Mouse (Mus musculus): ENCODE measurements around the gene Zdhhc14. TPM values are rescaled to one million over a fixed set of nuclear protein-coding genes. Genes with fewer than 3 reads are reported as not detected.

The Zdhhc14 gene
- polyA plus RNA-seq, 1 experiment from 2014 or later = 2.2 TPM

GRCm38 (mm10) chr17:5626402-5626801 is 134.0 kb downstream of the Zdhhc14 start:
- Histone ChIP-seq H3K36me3 (no peaks in the 10 kb centered on the region), H3K27ac (no peak overlapping the region)
- WGBS = 80% methylated on average over 3 of the region's 3 CpGs

GRCm38 (mm10) chr17:5627664-5628063 is 135.3 kb downstream of the Zdhhc14 start:
- WGBS = 95% methylated on average over 5 of the region's 5 CpGs
- Histone ChIP-seq H3K27me3 (ENCODE audit: insufficient read depth, poor library complexity, severe bottlenecking) (no peaks in the 10 kb centered on the region), H3K4me3 (no peak overlapping the region), H3K27ac (no peak overlapping the region), H3K4me1 (replicated peaks) (no peaks in the 10 kb centered on the region), H3K9me3 (no peaks in the 10 kb centered on the region), H3K36me3 (no peaks in the 10 kb centered on the region)
- DNase-seq (ENCODE audit: low spot score) = no peak

More at GRCm38 (mm10) chr17:5626402-5626801, 134.0 kb downstream of the Zdhhc14 start:
- Histone ChIP-seq H3K27me3 (ENCODE audit: insufficient read depth, poor library complexity, severe bottlenecking) (no peaks in the 10 kb centered on the region), H3K4me1 (replicated peaks) (no peaks in the 10 kb centered on the region), H3K4me3 (no peak overlapping the region), H3K9me3 (no peaks in the 10 kb centered on the region)
- no peak for DNase-seq (ENCODE audit: low spot score)

- H3K27ac ChIP-seq = no peak overlapping the region
- H3K9me3 ChIP-seq = no peaks in the 10 kb centered on the region
- H3K27me3 ChIP-seq (ENCODE audit: insufficient read depth, poor library complexity, severe bottlenecking) = no peaks in the 10 kb centered on the region
- H3K36me3 ChIP-seq = no peaks in the 10 kb centered on the region
- no peak for DNase-seq (ENCODE audit: low spot score)
- WGBS = 74% methylated on average over 4 of the region's 4 CpGs
- no peaks in the 10 kb centered on the region for H3K4me1 ChIP-seq (replicated peaks)
- no peak overlapping the region for H3K4me3 ChIP-seq
Measured at GRCm38 (mm10) chr17:5629651-5630050, 137.3 kb downstream of the Zdhhc14 start.

GRCm38 (mm10) chr17:5635254-5635653 is 142.9 kb downstream of the Zdhhc14 start:
- DNase-seq (ENCODE audit: low spot score) = no peak
- no peaks in the 10 kb centered on the region for H3K4me1 ChIP-seq (replicated peaks)
- no peaks in the 10 kb centered on the region for H3K27me3 ChIP-seq (ENCODE audit: insufficient read depth, poor library complexity, severe bottlenecking)
- H3K36me3 ChIP-seq = no peaks in the 10 kb centered on the region
- H3K9me3 ChIP-seq = no peaks in the 10 kb centered on the region
- H3K27ac ChIP-seq = no peak overlapping the region
- 92% methylated on average over 2 of the region's 2 CpGs for WGBS
- H3K4me3 ChIP-seq = no peak overlapping the region

GRCm38 (mm10) chr17:5641436-5641835 is 149.1 kb downstream of the Zdhhc14 start:
- Histone ChIP-seq H3K36me3 (no peaks in the 10 kb centered on the region), H3K4me1 (replicated peaks) (no peaks in the 10 kb centered on the region), H3K27ac (no peak overlapping the region), H3K27me3 (ENCODE audit: insufficient read depth, poor library complexity, severe bottlenecking) (no peaks in the 10 kb centered on the region), H3K4me3 (no peak overlapping the region), H3K9me3 (no peaks in the 10 kb centered on the region)
- DNase-seq (ENCODE audit: low spot score) = no peak
- 92% methylated on average over 8 of the region's 8 CpGs for WGBS

- Histone ChIP-seq H3K27ac (no peak overlapping the region), H3K9me3 (no peaks in the 10 kb centered on the region), H3K4me3 (no peak overlapping the region), H3K27me3 (ENCODE audit: insufficient read depth, poor library complexity, severe bottlenecking) (no peaks in the 10 kb centered on the region), H3K4me1 (replicated peaks) (no peaks in the 10 kb centered on the region), H3K36me3 (no peaks in the 10 kb centered on the region)
- WGBS = 89% methylated on average over 15 of the region's 15 CpGs
- no peak for DNase-seq (ENCODE audit: low spot score)
Measured at GRCm38 (mm10) chr17:5642918-5643721, 150.8 kb downstream of the Zdhhc14 start.

- no peak for DNase-seq (ENCODE audit: low spot score)
- Histone ChIP-seq H3K4me3 (no peak overlapping the region), H3K27ac (no peak overlapping the region), H3K36me3 (no peaks in the 10 kb centered on the region), H3K4me1 (replicated peaks) (no peaks in the 10 kb centered on the region), H3K27me3 (ENCODE audit: insufficient read depth, poor library complexity, severe bottlenecking) (no peaks in the 10 kb centered on the region), H3K9me3 (no peaks in the 10 kb centered on the region)
- 85% methylated on average over 4 of the region's 4 CpGs for WGBS
Measured at GRCm38 (mm10) chr17:5650124-5650523, 157.8 kb downstream of the Zdhhc14 start.

- H3K27ac ChIP-seq = no peak overlapping the region
- 89% methylated on average over 4 of the region's 4 CpGs for WGBS
- no peak overlapping the region for H3K4me3 ChIP-seq
- H3K36me3 ChIP-seq = no peaks in the 10 kb centered on the region
- H3K9me3 ChIP-seq = no peaks in the 10 kb centered on the region
- H3K27me3 ChIP-seq (ENCODE audit: insufficient read depth, poor library complexity, severe bottlenecking) = no peaks in the 10 kb centered on the region
- no peaks in the 10 kb centered on the region for H3K4me1 ChIP-seq (replicated peaks)
- no peak for DNase-seq (ENCODE audit: low spot score)
Measured at GRCm38 (mm10) chr17:5650642-5651041, 158.3 kb downstream of the Zdhhc14 start.

GRCm38 (mm10) chr17:5651551-5651950 is 159.2 kb downstream of the Zdhhc14 start:
- Histone ChIP-seq H3K36me3 (no peaks in the 10 kb centered on the region), H3K4me3 (no peak overlapping the region), H3K9me3 (no peaks in the 10 kb centered on the region), H3K27me3 (ENCODE audit: insufficient read depth, poor library complexity, severe bottlenecking) (no peaks in the 10 kb centered on the region), H3K27ac (no peak overlapping the region), H3K4me1 (replicated peaks) (no peaks in the 10 kb centered on the region)
- 91% methylated on average over 4 of the region's 4 CpGs for WGBS
- no peak for DNase-seq (ENCODE audit: low spot score)

- Histone ChIP-seq H3K36me3 (no peaks in the 10 kb centered on the region), H3K4me3 (no peak overlapping the region), H3K4me1 (replicated peaks) (no peaks in the 10 kb centered on the region), H3K27me3 (ENCODE audit: insufficient read depth, poor library complexity, severe bottlenecking) (peaks cover 6% of the 10 kb centered on the region; the same call in 1 of the 2 replicates), H3K27ac (no peak overlapping the region), H3K9me3 (no peaks in the 10 kb centered on the region)
- WGBS = 83% methylated on average over 9 of the region's 9 CpGs
- no peak for DNase-seq (ENCODE audit: low spot score)
Measured at GRCm38 (mm10) chr17:5653981-5654380, 161.6 kb downstream of the Zdhhc14 start.

- Histone ChIP-seq H3K27me3 (ENCODE audit: insufficient read depth, poor library complexity, severe bottlenecking) (peaks cover 6% of the 10 kb centered on the region; the same call in 1 of the 2 replicates), H3K4me3 (no peak overlapping the region), H3K27ac (no peak overlapping the region), H3K4me1 (replicated peaks) (peaks cover 5% of the 10 kb centered on the region), H3K9me3 (no peaks in the 10 kb centered on the region), H3K36me3 (no peaks in the 10 kb centered on the region)
- 90% methylated on average over 4 of the region's 4 CpGs for WGBS
- DNase-seq (ENCODE audit: low spot score) = no peak
Measured at GRCm38 (mm10) chr17:5655536-5655935, 163.2 kb downstream of the Zdhhc14 start.

GRCm38 (mm10) chr17:5660317-5661080 is 168.1 kb downstream of the Zdhhc14 start:
- H3K9me3 ChIP-seq = no peaks in the 10 kb centered on the region
- WGBS = 27% methylated on average over 8 of the region's 8 CpGs
- no peak for DNase-seq (ENCODE audit: low spot score)
- peaks cover 6% of the 10 kb centered on the region; the same call in 1 of the 2 replicates for H3K27me3 ChIP-seq (ENCODE audit: insufficient read depth, poor library complexity, severe bottlenecking)
- H3K36me3 ChIP-seq = no peaks in the 10 kb centered on the region
- peaks cover 14% of the 10 kb centered on the region for H3K4me1 ChIP-seq (replicated peaks)
- H3K27ac ChIP-seq = no peak overlapping the region
- no peak overlapping the region for H3K4me3 ChIP-seq

- Histone ChIP-seq H3K4me3 (no peak overlapping the region), H3K4me1 (replicated peaks) (peaks cover 8% of the 10 kb centered on the region; the same call in 1 of the 2 replicates), H3K9me3 (no peaks in the 10 kb centered on the region), H3K36me3 (no peaks in the 10 kb centered on the region), H3K27ac (no peak overlapping the region), H3K27me3 (ENCODE audit: insufficient read depth, poor library complexity, severe bottlenecking) (no peaks in the 10 kb centered on the region)
- WGBS = 84% methylated on average over 8 of the region's 8 CpGs
- DNase-seq (ENCODE audit: low spot score) = no peak
Measured at GRCm38 (mm10) chr17:5666652-5667051, 174.3 kb downstream of the Zdhhc14 start.

Measured in hindbrain, embryonic 10.5 days (tissue).